Mouse (Mus musculus): ENCODE data around the gene Herc2. TPM values are rescaled to one million over a fixed set of nuclear protein-coding genes. Genes with fewer than 3 reads are reported as not detected.
A peak's percentile ranks its signal among the peaks of the same experiment; 100 is the strongest.
"Not testable (repeated sequence)": the region's sequence is repeated elsewhere in the genome, so short reads cannot be mapped to it uniquely, and the experiment has no call there.

The Herc2 gene
- 100 to 1,000 TPM; 119 to 257 (median 176) TPM for total RNA-seq (2018; cell fraction: chromatin; rRNA removed)
- 10 to 100 TPM; 14.2 to 35.6 (median 24.8) TPM for total RNA-seq (2018; cell fraction: cytosol; rRNA removed)
- total RNA-seq (2018; cell fraction: nucleus; rRNA removed), result 100 to 1,000 TPM in 4 of 26 experiments, 10 to 100 TPM in 22; 48.7 to 119 (median 82.2) TPM
- polyA plus RNA-seq (2018), result 15.6 to 19.5 TPM (median 16.6 TPM) in 3 replicates

DNA sequence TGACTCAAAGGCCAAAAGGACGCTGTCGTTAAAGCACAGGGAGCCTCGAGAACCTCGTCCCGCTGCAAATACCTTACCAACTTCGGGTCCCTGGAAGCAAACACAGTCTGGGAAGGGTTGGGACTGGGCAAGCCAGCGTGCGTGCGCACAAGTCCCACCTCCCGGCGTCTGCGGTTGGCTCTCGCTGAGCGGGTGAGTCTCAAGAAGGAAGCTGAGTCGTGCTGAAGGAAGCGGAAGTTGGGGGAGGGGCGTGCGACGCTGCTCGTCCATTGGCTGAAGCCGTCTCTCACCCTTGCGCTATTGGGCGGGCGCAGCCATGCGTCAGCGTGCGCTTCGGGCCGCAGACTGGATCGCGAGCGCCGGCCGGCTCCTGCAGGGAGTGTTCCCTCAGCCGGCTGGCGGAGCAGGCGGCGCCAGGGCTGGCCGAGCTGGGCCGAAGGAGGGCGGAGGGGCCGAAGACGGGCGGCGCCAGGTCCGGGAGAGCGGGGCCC lies at the start of gene Herc2:
Herc2 (plus strand) TSS at position 366 of the 491 bp plus-strand sequence.
- Histone ChIP-seq H3K36me3 (ENCODE audit: inconsistent target) (no peaks in the 10 kb centered on the region), H3K79me2 (ENCODE audit: inconsistent target) (peaks cover 44% of the 10 kb centered on the region), H3K27ac (peak within 1 kb of the TSS; percentile 68), H3K4me3 (ENCODE audit: inconsistent target) (peak within 1 kb of the TSS; percentile 91)
- 2% methylated on average over 35 of the region's 47 CpGs for WGBS (ENCODE audit: missing documents)

DNA sequence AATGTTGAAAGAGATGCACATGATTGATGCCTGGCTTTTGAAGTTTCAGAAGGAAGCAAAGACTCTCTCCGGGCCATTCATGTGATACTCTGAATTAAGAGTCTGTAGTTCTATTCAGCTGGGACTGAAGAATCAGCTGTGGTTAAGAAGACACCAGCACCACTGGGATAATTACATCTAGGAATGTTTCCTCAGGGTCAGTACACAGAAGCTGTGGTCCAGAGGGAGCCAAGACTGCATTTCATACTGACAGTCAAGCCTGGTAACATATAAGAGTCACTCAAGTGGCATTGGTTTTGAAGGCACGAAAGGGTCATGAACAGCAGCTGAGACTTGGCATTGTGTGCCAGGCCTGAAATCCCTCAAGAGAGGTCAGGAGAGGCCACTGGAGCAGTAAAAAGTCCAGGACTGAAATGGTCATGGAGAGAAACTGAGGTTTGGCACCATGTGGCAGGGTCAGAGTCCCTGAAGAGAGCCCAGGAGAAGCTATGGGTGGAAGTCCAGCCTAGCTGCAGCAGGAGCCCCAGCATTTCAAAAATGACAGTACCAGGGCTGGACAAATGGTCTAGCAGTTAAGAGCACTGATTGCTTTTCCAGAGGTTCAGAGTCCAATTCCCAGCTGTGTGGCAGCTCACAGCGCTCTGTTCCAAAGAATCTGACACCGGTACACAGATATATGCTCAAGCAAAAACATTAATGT lies 39.5 kb upstream of the Herc2 start:
- H3K36me3 ChIP-seq (ENCODE audit: inconsistent target), result no peaks in the 10 kb centered on the region
- no peak overlapping the region for H3K4me3 ChIP-seq (ENCODE audit: inconsistent target)
- H3K79me2 ChIP-seq (ENCODE audit: inconsistent target), result no peaks in the 10 kb centered on the region
- no peak overlapping the region for H3K27ac ChIP-seq
- 91% methylated on average over 4 of the region's 4 CpGs for WGBS (ENCODE audit: missing documents)

DNA sequence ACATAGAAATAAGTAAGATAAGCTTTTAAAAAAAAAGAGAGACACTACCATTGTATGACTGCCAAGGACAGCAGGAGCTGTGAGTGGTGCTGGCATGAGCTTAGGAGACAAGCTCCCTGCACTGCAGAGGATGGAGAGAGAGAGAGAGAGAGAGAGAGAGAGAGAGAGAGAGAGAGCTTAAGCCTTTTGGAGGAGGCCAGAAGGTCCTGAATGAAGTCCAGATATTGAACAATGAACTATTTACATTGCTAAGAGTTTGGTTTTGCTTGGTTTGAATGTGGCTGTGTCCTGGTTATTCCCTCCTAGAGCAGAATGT lies 39.0 kb upstream of the Herc2 start:
- Histone ChIP-seq H3K4me3 (ENCODE audit: inconsistent target) (no peak overlapping the region), H3K27ac (no peak overlapping the region), H3K79me2 (ENCODE audit: inconsistent target) (no peaks in the 10 kb centered on the region), H3K36me3 (ENCODE audit: inconsistent target) (no peaks in the 10 kb centered on the region)

DNA sequence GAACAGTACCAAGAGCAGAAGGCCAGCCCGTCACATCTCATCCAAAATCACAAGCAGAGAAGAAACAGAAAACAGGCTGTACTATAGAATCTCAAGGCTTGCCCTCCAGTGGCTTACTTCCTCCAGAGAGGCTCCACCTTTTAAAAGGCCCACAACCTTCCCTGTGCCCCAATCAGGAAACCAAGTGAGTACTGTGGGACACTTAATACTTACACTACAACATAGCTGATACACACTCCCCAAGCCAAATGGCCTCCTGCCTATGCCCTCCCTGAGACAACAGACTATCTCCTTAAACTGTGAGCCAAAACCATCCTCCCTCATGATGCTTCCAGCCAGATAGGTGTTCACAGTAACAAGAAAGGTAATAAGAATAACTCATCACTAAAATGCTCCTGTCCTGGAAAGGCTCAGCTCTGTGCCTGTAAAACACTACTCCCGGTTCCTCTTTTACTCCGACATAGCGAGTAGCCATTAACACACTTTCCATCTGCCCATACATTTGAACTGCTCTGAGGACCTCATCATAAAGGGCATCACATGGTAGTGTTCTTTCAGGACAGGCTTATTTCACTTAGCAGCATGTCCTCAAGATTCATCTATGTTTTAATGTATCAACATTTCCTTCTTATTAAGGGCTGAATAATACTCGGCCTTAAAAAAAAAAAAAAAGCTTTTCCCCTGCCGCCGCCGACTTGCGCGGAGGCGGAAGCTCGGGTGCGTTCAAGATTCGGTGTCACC lies 36.6 kb upstream of the Herc2 start:
- 93% methylated on average over 5 of the region's 14 CpGs for WGBS (ENCODE audit: missing documents)
- Histone ChIP-seq H3K4me3 (ENCODE audit: inconsistent target) (no peak overlapping the region), H3K36me3 (ENCODE audit: inconsistent target) (no peaks in the 10 kb centered on the region), H3K27ac (no peak overlapping the region), H3K79me2 (ENCODE audit: inconsistent target) (no peaks in the 10 kb centered on the region)

DNA sequence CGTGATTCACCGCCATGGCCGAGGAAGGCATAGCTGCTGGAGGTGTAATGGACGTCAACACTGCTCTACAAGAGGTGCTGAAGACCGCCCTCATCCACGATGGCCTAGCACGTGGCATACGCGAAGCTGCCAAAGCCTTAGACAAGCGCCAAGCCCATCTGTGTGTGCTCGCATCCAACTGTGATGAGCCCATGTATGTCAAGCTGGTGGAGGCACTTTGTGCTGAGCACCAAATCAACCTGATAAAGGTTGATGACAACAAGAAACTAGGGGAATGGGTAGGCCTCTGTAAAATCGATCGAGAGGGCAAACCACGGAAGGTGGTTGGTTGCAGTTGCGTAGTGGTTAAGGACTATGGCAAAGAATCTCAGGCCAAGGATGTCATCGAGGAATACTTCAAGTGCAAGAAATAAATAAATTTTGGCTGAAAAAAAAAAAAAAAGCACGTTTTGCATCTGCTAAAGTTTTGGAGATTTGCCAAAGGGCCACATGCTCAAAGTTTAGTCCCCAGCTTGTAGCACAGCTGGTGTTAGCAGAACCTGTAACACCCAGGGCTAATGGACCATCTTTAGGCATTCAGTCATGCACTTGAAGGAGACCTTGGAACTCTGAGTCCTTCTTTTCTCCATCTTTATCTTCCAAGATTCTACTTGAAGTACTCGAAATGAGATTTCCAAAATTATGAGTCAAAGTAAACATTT lies 35.8 kb upstream of the Herc2 start:
- H3K27ac ChIP-seq; H3K79me2 ChIP-seq (ENCODE audit: inconsistent target); H3K36me3 ChIP-seq (ENCODE audit: inconsistent target); H3K4me3 ChIP-seq (ENCODE audit: inconsistent target): not testable (repeated sequence)
- WGBS (ENCODE audit: missing documents), result 89% methylated on average over 2 of the region's 18 CpGs

DNA sequence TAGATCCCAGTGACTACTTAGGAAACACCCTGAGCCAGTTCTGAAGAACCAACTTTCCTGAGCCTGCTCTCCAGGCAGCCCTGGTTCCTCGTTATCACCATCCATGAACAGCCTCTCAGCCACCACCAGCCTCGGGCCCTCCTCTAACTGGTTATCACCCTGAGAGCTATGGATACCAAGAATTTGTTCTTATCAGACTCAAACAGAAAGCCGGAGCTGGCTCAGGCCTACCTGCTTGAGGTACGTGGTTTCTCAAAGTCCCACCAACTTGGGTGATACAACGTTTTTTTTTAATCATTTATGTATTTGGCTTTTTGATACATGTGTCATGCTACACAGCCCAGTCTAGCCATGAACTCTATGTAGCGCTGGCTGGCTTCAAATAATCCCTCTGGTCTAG lies 34.8 kb upstream of the Herc2 start:
- H3K27ac ChIP-seq, result no peak overlapping the region
- WGBS (ENCODE audit: missing documents), result 77% methylated on average over 6 of the region's 6 CpGs
- no peaks in the 10 kb centered on the region for H3K36me3 ChIP-seq (ENCODE audit: inconsistent target)
- no peak overlapping the region for H3K4me3 ChIP-seq (ENCODE audit: inconsistent target)
- H3K79me2 ChIP-seq (ENCODE audit: inconsistent target), result no peaks in the 10 kb centered on the region

DNA sequence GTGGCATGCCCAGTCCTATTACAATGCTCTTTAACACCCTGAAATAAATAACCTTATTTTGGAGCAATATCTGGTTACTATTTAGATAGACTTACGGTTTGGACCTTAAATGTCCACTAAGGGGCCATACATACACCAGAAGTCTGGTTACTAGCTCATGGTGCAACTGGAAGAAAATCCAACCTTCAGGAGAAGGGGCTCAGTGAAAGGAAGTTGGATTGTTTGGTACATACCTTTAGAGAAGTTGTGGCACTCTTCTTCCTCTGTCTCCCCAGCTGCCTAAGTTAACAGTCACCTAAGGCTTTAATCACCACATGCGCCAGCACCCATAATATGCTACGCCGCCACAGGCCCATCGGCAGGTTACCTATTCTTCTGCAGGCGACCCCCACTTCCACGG lies 34.2 kb upstream of the Herc2 start:
- no peak overlapping the region for H3K4me3 ChIP-seq (ENCODE audit: inconsistent target)
- no peak overlapping the region for H3K27ac ChIP-seq
- no peaks in the 10 kb centered on the region for H3K36me3 ChIP-seq (ENCODE audit: inconsistent target)
- 92% methylated on average over 7 of the region's 7 CpGs for WGBS (ENCODE audit: missing documents)
- H3K79me2 ChIP-seq (ENCODE audit: inconsistent target), result no peaks in the 10 kb centered on the region

DNA sequence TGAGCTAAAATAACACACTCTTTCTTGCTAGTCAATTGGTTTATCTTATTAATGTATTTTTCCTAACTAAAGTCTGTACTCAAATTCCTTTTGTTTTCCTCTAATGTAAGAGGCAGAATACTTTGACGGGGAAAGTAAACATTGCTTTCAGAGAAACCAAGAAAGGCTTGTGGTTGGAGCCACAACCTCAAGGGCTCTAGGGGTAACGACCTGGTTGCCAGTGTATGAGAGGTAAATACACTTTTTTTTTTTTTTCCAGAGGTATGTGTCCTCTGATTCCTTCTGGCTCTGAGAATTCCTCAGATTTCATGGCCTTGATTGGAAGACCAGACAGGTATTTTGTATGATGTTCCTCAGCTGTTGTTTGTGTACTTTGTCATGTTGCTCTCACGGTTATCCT lies 32.2 kb upstream of the Herc2 start:
- no peaks in the 10 kb centered on the region for H3K36me3 ChIP-seq (ENCODE audit: inconsistent target)
- WGBS (ENCODE audit: missing documents), result 57% methylated on average over 3 of the region's 3 CpGs
- H3K79me2 ChIP-seq (ENCODE audit: inconsistent target), result no peaks in the 10 kb centered on the region
- H3K27ac ChIP-seq, result no peak overlapping the region
- H3K4me3 ChIP-seq (ENCODE audit: inconsistent target), result no peak overlapping the region

DNA sequence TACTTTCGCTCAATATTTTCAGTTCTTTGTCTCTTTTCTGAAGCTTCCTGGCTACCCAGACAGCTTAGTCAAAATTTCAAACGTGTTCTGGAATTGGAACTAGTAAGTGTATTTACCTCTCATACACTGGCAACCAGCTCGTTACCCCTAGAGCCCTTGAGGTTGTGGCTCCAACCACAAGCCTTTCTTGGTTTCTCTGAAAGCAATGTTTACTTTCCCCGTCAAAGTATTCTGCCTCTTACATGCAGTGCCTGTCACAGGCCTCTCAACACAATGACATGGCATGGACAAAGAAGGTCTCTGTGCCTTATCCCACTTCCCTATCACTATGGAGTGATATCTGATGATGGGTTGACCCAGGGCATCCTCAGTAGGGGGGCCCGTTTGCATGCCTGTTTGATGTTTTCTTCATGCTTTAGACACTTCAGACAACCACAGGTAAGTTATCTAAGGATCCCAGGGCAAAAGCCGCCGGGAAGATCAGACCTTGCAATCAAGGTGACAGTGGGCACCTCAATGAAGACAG lies 31.5 kb upstream of the Herc2 start:
- Histone ChIP-seq H3K79me2 (ENCODE audit: inconsistent target) (no peaks in the 10 kb centered on the region), H3K4me3 (ENCODE audit: inconsistent target) (peak overlapping the region; percentile 62), H3K27ac (no peak overlapping the region), H3K36me3 (ENCODE audit: inconsistent target) (no peaks in the 10 kb centered on the region)
- 47% methylated on average over 7 of the region's 7 CpGs for WGBS (ENCODE audit: missing documents)

DNA sequence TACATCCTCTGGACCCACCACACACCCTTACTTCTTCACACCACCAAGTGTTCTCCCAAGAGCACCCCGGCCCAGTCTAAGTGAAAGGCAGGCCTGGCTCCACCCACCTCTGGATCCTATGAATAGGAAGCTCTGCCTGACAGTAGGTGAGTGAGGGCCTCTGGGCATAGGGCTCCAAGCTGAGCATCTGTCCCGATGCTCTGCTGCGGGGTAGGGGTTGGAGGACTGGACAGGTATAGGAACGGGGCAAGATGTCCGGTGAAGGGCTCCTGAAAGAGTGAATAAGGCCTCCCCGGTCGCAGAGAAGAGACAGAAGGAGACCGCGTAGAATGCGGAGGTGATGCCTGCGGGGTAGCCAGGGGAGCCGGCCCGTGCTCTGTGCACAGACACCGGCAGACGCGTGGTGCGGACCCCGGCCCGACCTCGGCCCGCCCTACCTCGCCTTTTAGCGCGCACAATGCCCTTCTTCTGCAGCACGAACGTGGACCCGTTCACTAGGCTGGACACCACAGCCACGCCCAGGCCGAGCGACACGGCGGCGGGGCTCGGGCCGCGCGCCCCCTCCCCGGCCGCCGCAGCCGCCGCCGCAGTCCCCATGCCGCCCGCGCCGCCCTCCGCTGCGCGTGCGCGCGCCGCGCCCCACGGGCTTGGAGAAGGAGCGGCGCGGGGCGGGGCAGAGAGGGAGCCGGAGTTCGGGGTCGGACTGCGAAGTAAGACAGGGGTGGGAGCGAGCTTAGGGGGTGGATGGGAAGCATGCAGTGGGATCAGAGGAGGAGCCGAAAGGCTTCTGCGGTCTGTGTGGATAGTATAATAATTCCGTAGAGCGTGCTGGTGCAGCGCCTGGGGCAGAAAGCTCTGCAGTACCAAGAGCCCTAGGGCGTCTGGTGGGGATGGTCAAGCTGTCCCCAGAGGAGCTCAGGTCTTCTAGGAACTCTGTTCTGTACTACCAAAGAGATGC lies 30.7 kb upstream of the Herc2 start:
- peak overlapping the region; percentile 62 for H3K4me3 ChIP-seq (ENCODE audit: inconsistent target)
- H3K79me2 ChIP-seq (ENCODE audit: inconsistent target), result no peaks in the 10 kb centered on the region
- H3K36me3 ChIP-seq (ENCODE audit: inconsistent target), result no peaks in the 10 kb centered on the region
- 2% methylated on average over 61 of the region's 71 CpGs for WGBS (ENCODE audit: missing documents)
- no peak overlapping the region for H3K27ac ChIP-seq

DNA sequence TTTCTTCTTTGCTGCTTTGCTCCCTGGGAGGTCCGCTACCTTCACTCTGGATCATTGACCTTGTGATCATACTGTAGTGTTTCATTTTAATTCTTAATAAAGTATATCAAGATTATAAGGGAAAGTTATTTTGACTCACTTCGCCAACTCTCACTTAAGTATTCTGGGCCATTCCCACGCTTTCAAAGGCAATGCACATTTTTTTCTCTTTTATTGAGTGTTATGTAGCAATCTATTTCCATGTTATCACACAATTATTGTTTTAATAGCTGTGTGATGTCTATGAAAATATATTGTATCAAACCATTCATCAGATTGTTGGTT lies 30.1 kb upstream of the Herc2 start, which contains the start of gene Nipa1:
Nipa1 (minus strand) TSS at position 25 of the 324 bp plus-strand sequence.
- 45% methylated on average over 3 of the region's 3 CpGs for WGBS (ENCODE audit: missing documents)
- Histone ChIP-seq H3K79me2 (ENCODE audit: inconsistent target) (no peaks in the 10 kb centered on the region), H3K27ac (no peak within 1 kb of the TSS), H3K36me3 (ENCODE audit: inconsistent target) (no peaks in the 10 kb centered on the region), H3K4me3 (ENCODE audit: inconsistent target) (peak within 1 kb of the TSS; percentile 62)

DNA sequence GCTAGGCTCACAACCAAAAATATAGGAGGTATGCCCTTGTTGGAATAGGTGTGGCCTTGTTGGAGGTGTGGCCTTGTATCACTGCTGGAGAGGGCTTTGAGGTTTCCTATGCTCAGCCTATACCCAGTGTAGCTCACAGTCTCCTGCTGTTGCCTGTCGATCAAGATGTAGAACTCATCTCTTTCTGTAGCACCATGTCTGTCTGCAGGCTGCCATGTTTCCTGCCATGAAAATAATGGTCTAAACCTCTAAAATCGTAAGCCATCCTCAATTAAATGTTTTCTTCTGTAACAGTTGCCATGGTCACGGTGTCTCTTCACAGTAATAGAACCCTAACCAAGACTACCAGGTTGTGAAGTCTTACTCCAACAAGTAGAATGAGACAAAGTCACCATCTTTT lies 26.4 kb upstream of the Herc2 start:
- 92% methylated on average over 3 of the region's 3 CpGs for WGBS (ENCODE audit: missing documents)
- Histone ChIP-seq H3K27ac (no peak overlapping the region), H3K79me2 (ENCODE audit: inconsistent target) (no peaks in the 10 kb centered on the region), H3K36me3 (ENCODE audit: inconsistent target) (no peaks in the 10 kb centered on the region), H3K4me3 (ENCODE audit: inconsistent target) (no peak overlapping the region)

DNA sequence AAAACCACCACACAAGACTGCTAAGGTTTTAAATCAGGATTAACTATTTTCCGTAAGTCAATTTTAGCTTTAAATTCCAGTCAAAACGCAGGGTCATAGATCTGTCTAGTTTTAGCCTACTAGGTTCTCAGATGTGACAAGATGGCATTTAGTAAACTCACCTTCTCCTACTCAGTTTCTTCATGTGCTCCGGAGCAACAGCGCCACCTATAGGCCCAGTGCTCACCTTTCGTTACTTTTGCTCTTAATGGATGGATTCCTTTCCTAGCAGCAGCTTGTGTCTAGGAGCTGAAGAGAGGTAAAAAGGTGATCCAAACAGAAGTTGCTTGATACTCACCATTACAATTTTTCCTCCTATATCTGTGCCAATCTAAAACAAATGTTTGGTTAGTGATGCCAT lies 7.6 kb upstream of the Herc2 start:
- no peaks in the 10 kb centered on the region for H3K36me3 ChIP-seq (ENCODE audit: inconsistent target)
- H3K27ac ChIP-seq, result no peak overlapping the region
- no peak overlapping the region for H3K4me3 ChIP-seq (ENCODE audit: inconsistent target)
- H3K79me2 ChIP-seq (ENCODE audit: inconsistent target), result no peaks in the 10 kb centered on the region
- 28% methylated on average over 5 of the region's 5 CpGs for WGBS (ENCODE audit: missing documents)

Measured in macrophage (primary cell).